In the genomic region with DNA sequence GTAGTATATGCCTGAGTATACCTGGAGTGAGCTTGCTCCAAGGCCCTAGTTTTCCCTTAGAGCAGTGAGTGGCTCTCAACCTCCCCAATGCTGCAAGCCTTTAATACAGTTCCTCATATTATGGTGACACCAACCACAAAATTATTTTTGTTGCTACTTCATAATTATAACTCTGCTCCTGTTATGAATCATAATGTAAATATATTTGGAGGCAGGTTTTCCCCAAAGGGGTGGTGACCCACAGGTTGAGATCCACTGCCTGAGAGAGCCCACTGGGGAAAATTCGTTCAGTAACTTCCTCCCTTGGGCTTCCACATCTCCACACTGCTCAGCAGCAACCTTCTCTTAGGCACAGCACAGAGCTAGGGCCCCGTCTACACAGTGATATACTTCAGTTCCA, we compare ENCODE assay signal across 31 mouse cellular contexts.
"Had no signal": no experiment of that assay in that cellular context is flagged by ENCODE, and none has a peak within 500 bp of the region (broad histone marks: within the 10 kb centered on the region; RNA-seq: fewer than 3 reads in every experiment).

No protein-coding gene starts in this region.

- H3K27me3 ChIP-seq: limb, embryonic 13.5 days; limb, embryonic 15.5 days; liver, embryonic 12.5 days; liver, embryonic 13.5 days; liver, embryonic 15.5 days; lung, embryonic 15.5 days; midbrain, embryonic 12.5 days; midbrain, embryonic 13.5 days; midbrain, embryonic 15.5 days had no signal

- H3K4me3 ChIP-seq: left cerebral cortex, adult 2 months; limb, embryonic 10.5 days; limb, embryonic 12.5 days; limb, embryonic 13.5 days; limb, embryonic 15.5 days; liver, embryonic 12.5 days; liver, embryonic 13.5 days; liver, embryonic 15.5 days; lung, embryonic 15.5 days; megakaryocyte, embryonic 14.5 days; midbrain, embryonic 10.5 days; midbrain, embryonic 12.5 days; midbrain, embryonic 13.5 days; midbrain, embryonic 15.5 days; myocyte had no signal

- H3K27ac ChIP-seq: left cerebral cortex, adult 2 months; limb, embryonic 10.5 days; limb, embryonic 12.5 days; limb, embryonic 13.5 days; limb, embryonic 15.5 days; liver, embryonic 12.5 days; liver, embryonic 13.5 days; liver, embryonic 14.5 days; liver, embryonic 15.5 days; lung, embryonic 15.5 days; macrophage; midbrain, embryonic 10.5 days; midbrain, embryonic 12.5 days; midbrain, embryonic 13.5 days; midbrain, embryonic 15.5 days had no signal

- H3K4me2 ChIP-seq: limb, embryonic 12.5 days; limb, embryonic 13.5 days; limb, embryonic 15.5 days; liver, embryonic 11.5 days; liver, embryonic 12.5 days; liver, embryonic 13.5 days; liver, embryonic 15.5 days; lung, embryonic 14.5 days; lung, embryonic 15.5 days; midbrain, embryonic 11.5 days; midbrain, embryonic 12.5 days; midbrain, embryonic 13.5 days; midbrain, embryonic 15.5 days had no signal

- H3K4me1 ChIP-seq: liver, embryonic 12.5 days; liver, embryonic 13.5 days; liver, embryonic 15.5 days; lung, embryonic 15.5 days; midbrain, embryonic 10.5 days; midbrain, embryonic 15.5 days had no signal

- H3K36me3 ChIP-seq: limb, embryonic 10.5 days; limb, embryonic 12.5 days; limb, embryonic 13.5 days; limb, embryonic 15.5 days; liver, embryonic 12.5 days; liver, embryonic 13.5 days; liver, embryonic 15.5 days; lung, embryonic 15.5 days; midbrain, embryonic 10.5 days; midbrain, embryonic 12.5 days; midbrain, embryonic 13.5 days; midbrain, embryonic 15.5 days had no signal

- ATAC-seq: liver, embryonic 12.5 days; liver, postnatal 0 days; lung, postnatal 0 days; midbrain, embryonic 13.5 days; midbrain, embryonic 15.5 days; midbrain, embryonic 16.5 days had no signal

- H3K9me3 ChIP-seq: limb, embryonic 10.5 days; limb, embryonic 15.5 days; liver, embryonic 12.5 days; liver, embryonic 13.5 days; liver, embryonic 15.5 days; lung, embryonic 15.5 days; midbrain, embryonic 10.5 days; midbrain, embryonic 12.5 days; midbrain, embryonic 13.5 days; midbrain, embryonic 15.5 days had no signal

- DNase-seq: left cerebral cortex, postnatal 4 days; liver; liver, embryonic 13.5 days; liver, postnatal 0 days; lung, adult 18-20 months; lung, adult 2 months; lung, embryonic 14.5 days; lung, postnatal 10 days; lung, postnatal 14 days; lung, postnatal 36 days; midbrain, embryonic 14.5 days had no signal

- H3K9ac ChIP-seq: limb, embryonic 12.5 days; limb, embryonic 13.5 days; limb, embryonic 15.5 days; liver, embryonic 12.5 days; liver, embryonic 13.5 days; liver, embryonic 14.5 days; liver, embryonic 15.5 days; liver, postnatal 0 days; lung, embryonic 14.5 days; lung, embryonic 15.5 days; midbrain, embryonic 12.5 days; midbrain, embryonic 13.5 days; midbrain, embryonic 15.5 days had no signal
